Mouse (Mus musculus): ENCODE measurements around the gene Nkiras2. TPM values are rescaled to one million over a fixed set of nuclear protein-coding genes. Genes with fewer than 3 reads are reported as not detected.
"Not testable (repeated sequence)": the region's sequence is repeated elsewhere in the genome, so short reads cannot be mapped to it uniquely, and the experiment has no call there.

The Nkiras2 gene
- total RNA-seq, 2 experiments from 2014 or later, result 16.6 to 17.4 TPM

- no peak for DNase-seq (ENCODE audit: low spot score)
Measured at GRCm38 (mm10) chr11:100598074-100598473, 21.0 kb upstream of the Nkiras2 start.

GRCm38 (mm10) chr11:100601372-100601771 lies 17.7 kb upstream of the Nkiras2 start:
- DNase-seq (ENCODE audit: low spot score), result no peak

- no peak for DNase-seq (ENCODE audit: low spot score)
Measured at GRCm38 (mm10) chr11:100603155-100603554, 15.9 kb upstream of the Nkiras2 start.

GRCm38 (mm10) chr11:100603813-100604212 lies 15.2 kb upstream of the Nkiras2 start:
- DNase-seq (ENCODE audit: low spot score), result no peak

GRCm38 (mm10) chr11:100604321-100605005 lies 14.6 kb upstream of the Nkiras2 start:
- no peak for DNase-seq (ENCODE audit: low spot score)

- no peak for DNase-seq (ENCODE audit: low spot score)
Measured at GRCm38 (mm10) chr11:100605451-100605850, 13.6 kb upstream of the Nkiras2 start.

GRCm38 (mm10) chr11:100607121-100607520 lies 11.9 kb upstream of the Nkiras2 start:
- DNase-seq (ENCODE audit: low spot score), result no peak

GRCm38 (mm10) chr11:100608796-100609195 lies 10.2 kb upstream of the Nkiras2 start:
- no peak for DNase-seq (ENCODE audit: low spot score)

- no peak for DNase-seq (ENCODE audit: low spot score)
Measured at GRCm38 (mm10) chr11:100609355-100609996, 9.6 kb upstream of the Nkiras2 start.

GRCm38 (mm10) chr11:100609997-100610680 lies 8.9 kb upstream of the Nkiras2 start:
- DNase-seq (ENCODE audit: low spot score), result peak; percentile 49

GRCm38 (mm10) chr11:100611627-100612026 lies 7.4 kb upstream of the Nkiras2 start:
- DNase-seq (ENCODE audit: low spot score), result no peak

- no peak for DNase-seq (ENCODE audit: low spot score)
Measured at GRCm38 (mm10) chr11:100613241-100613640, 5.8 kb upstream of the Nkiras2 start.

GRCm38 (mm10) chr11:100616332-100616731 lies 2.7 kb upstream of the Nkiras2 start:
- no peak for DNase-seq (ENCODE audit: low spot score)

- not testable (repeated sequence) for DNase-seq (ENCODE audit: low spot score)
Measured at GRCm38 (mm10) chr11:100616836-100617235, 2.2 kb upstream of the Nkiras2 start.

- no peak for DNase-seq (ENCODE audit: low spot score)
Measured at GRCm38 (mm10) chr11:100617480-100617879, 1.6 kb upstream of the Nkiras2 start.

GRCm38 (mm10) chr11:100619485-100619975 lies 486 bp downstream of the Nkiras2 start:
- peak; percentile 94 for DNase-seq (ENCODE audit: low spot score)

GRCm38 (mm10) chr11:100619982-100620381 lies 938 bp downstream of the Nkiras2 start, which contains the start of gene Dnajc7:
TSS of gene Dnajc7 (minus strand) at chr11:100620168.
- DNase-seq (ENCODE audit: low spot score), result no peak

- peak; percentile 96 for DNase-seq (ENCODE audit: low spot score)
Measured at GRCm38 (mm10) chr11:100622714-100623113, 3.7 kb downstream of the Nkiras2 start.

GRCm38 (mm10) chr11:100623867-100624266 lies 4.8 kb downstream of the Nkiras2 start:
- no peak for DNase-seq (ENCODE audit: low spot score)

GRCm38 (mm10) chr11:100625754-100626700 lies 7.0 kb downstream of the Nkiras2 start:
- DNase-seq (ENCODE audit: low spot score), result no peak

- DNase-seq (ENCODE audit: low spot score), result peak; percentile 59
Measured at GRCm38 (mm10) chr11:100626701-100627195, 7.7 kb downstream of the Nkiras2 start.

Data from gastrocnemius, adult 18-20 months (tissue).